Mouse (Mus musculus) testis, adult 2 months (tissue): ENCODE data around the gene Atg13.

Experiments
- CTCF ChIP-seq: fragments of 200-500 bp; IDR thresholded peaks from 2 replicates; pipeline ENCODE4 v1.5.1; 2012; ENCODE audit warnings: low read depth, mild to moderate bottlenecking, inconsistent platforms, low read length, moderate library complexity; ENCODE audit not compliant: control insufficient read depth, insufficient read depth, insufficient replicate concordance
- POLR2A ChIP-seq: fragments of 200-500 bp; IDR thresholded peaks from 2 replicates; pipeline ENCODE4 v1.6.1; 2012; ENCODE audit warnings: low read depth, mild to moderate bottlenecking, inconsistent platforms, low read length, moderate library complexity; ENCODE audit not compliant: control insufficient read depth

DNA sequence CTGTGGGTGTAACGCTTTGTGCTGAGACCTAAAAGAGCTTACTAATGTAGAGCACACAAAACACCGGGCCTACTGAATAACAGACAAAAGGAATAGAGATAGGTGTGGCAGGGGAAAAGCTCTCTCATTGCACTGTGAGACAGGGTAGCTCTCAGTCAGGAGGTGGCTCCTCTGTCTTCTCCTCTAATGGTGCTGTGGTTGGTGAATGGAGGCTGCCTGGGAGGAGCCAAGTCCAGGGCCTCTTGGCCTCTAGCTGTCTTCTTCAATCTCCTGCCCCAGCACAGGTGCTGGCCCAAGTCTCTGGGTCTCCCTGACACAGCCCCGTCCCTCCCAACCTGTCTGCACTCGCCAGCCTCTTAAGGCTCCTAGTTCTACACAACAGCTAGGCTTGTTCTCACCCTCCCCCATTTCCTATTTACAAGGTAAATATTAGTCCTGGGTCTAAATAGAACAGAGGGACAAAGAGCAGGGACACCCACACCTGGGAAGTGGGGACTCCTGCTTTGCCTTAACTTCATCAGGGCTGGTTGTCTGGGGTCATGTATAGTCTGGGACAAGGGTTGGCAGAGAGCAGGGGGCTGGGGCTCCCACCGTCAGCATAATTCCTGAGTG is 73.5 kb downstream of the Atg13 start:
- no peak for TF ChIP-seq POLR2A
- no peak for TF ChIP-seq CTCF
